Mouse (Mus musculus): ENCODE data around the gene Atxn1. TPM values are rescaled to one million over a fixed set of nuclear protein-coding genes. Genes with fewer than 3 reads are reported as not detected.
A peak's percentile ranks its signal among the peaks of the same experiment; 100 is the strongest.

The Atxn1 gene
- polyA plus RNA-seq, 1 experiment: 34.9 TPM

DNA sequence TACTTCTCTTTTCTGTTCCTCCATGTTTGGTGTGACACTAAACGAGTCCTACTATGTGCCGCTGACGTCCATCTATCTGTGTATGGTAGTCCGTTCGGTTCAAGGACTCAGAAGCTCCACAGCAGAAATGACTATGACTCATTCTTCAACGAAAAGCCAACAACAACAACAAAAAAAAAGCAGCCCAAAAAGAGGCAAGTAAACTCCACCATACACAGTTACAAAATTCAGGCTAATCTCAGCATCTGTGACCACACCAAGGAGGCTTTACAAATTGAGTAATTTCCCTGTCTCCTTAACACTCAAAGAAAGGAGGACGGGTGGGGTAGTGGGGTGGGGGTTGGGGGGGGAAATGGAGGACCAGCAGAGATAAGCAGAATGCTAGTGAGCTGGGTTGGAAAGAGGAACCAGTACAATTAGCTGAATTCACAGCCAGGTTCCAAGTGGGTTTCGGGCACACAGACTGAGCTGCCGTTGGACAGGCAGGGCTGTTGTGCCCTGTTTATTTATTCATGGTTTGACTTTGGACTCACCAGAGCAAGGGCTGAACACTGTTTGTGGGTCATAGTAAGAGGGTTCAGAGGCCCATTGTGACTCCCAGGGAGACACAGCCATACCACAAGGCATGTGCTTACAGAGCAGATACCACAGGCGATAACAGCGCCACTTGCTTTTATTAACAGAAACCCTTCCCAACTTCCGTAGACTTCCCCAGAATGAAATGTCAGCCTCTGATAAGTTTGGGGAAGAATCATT, 61.1 kb downstream of the Atxn1 start:
- Histone ChIP-seq H3K36me3 (ENCODE audit: control insufficient read depth, insufficient read depth, low read length) (no peaks in the 10 kb centered on the region), H3K4me3 (ENCODE audit: low read depth, low read length) (no peak overlapping the region), H3K27me3 (ENCODE audit: control insufficient read depth, insufficient read depth, low read length) (no peaks in the 10 kb centered on the region), H3K27ac (ENCODE audit: insufficient read depth, low read depth, low read length) (peak overlapping the region; percentile 0; the same call in 1 of the 2 replicates), H3K4me1 (ENCODE audit: control insufficient read depth, insufficient read depth, insufficient read length, low read length) (peaks cover 15% of the 10 kb centered on the region)
- WGBS: 27% methylated on average over 12 of the region's 12 CpGs
- TF ChIP-seq CTCF (IDR thresholded peaks at IDR 0.05; ENCODE audit: extremely low read depth, insufficient read length, insufficient replicate concordance, low read depth, low read length): no peak
- TF ChIP-seq POLR2A (IDR thresholded peaks at IDR 0.05; ENCODE audit: low read depth, low read length): no peak

DNA sequence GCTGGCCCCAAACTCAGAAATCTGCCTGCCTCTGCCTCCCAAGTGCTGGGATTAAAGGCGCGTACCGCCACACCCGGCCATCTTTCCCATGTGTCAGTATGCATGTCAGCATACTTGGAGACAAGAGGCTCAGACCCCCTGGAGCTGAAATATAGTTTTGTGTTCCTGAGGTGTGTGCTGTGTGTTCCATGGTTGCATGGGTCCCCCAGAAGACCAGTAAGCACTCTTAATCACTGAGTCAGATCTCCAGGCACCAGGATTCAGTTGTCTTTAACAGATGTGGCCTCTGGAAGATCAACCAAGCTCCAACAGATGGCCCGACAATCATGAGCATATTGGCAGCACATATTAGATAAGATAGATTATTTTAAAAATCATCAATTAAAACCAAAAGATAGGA, 62.4 kb downstream of the Atxn1 start:
- Histone ChIP-seq H3K4me1 (ENCODE audit: control insufficient read depth, insufficient read depth, insufficient read length, low read length) (peaks cover 15% of the 10 kb centered on the region), H3K36me3 (ENCODE audit: control insufficient read depth, insufficient read depth, low read length) (no peaks in the 10 kb centered on the region), H3K27ac (ENCODE audit: insufficient read depth, low read depth, low read length) (no peak overlapping the region), H3K4me3 (ENCODE audit: low read depth, low read length) (no peak overlapping the region), H3K27me3 (ENCODE audit: control insufficient read depth, insufficient read depth, low read length) (no peaks in the 10 kb centered on the region)
- 96% methylated on average over 5 of the region's 5 CpGs for WGBS
- no peak for TF ChIP-seq CTCF (IDR thresholded peaks at IDR 0.05; ENCODE audit: extremely low read depth, insufficient read length, insufficient replicate concordance, low read depth, low read length)
- no peak for TF ChIP-seq POLR2A (IDR thresholded peaks at IDR 0.05; ENCODE audit: low read depth, low read length)

DNA sequence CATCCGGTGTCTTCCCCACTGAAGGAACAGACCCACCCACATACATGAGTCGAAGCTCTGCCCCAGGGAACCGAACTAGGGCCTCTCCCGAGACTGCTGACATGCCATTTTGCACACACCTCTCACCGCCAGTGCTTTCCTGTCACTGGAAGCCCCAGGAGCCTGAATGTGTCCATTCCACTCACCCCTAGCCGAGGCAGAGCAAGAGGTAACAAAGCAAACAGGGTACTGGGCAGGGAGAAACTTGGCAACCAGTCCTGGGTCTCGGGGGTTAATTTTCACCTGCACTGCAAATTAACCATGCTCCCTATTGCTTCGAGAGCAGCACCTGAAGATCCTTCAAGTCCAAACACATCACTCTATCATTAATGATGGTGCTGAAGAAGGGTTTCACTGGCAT, 64.0 kb downstream of the Atxn1 start:
- no peak overlapping the region for H3K4me3 ChIP-seq (ENCODE audit: low read depth, low read length)
- H3K27me3 ChIP-seq (ENCODE audit: control insufficient read depth, insufficient read depth, low read length): no peaks in the 10 kb centered on the region
- TF ChIP-seq CTCF (IDR thresholded peaks at IDR 0.05; ENCODE audit: extremely low read depth, insufficient read length, insufficient replicate concordance, low read depth, low read length) (no peak), POLR2A (IDR thresholded peaks at IDR 0.05; ENCODE audit: low read depth, low read length) (no peak)
- H3K27ac ChIP-seq (ENCODE audit: insufficient read depth, low read depth, low read length): no peak overlapping the region
- H3K36me3 ChIP-seq (ENCODE audit: control insufficient read depth, insufficient read depth, low read length): no peaks in the 10 kb centered on the region
- 82% methylated on average over 8 of the region's 8 CpGs for WGBS
- peaks cover 8% of the 10 kb centered on the region; the same call in 1 of the 2 replicates for H3K4me1 ChIP-seq (ENCODE audit: control insufficient read depth, insufficient read depth, insufficient read length, low read length)

DNA sequence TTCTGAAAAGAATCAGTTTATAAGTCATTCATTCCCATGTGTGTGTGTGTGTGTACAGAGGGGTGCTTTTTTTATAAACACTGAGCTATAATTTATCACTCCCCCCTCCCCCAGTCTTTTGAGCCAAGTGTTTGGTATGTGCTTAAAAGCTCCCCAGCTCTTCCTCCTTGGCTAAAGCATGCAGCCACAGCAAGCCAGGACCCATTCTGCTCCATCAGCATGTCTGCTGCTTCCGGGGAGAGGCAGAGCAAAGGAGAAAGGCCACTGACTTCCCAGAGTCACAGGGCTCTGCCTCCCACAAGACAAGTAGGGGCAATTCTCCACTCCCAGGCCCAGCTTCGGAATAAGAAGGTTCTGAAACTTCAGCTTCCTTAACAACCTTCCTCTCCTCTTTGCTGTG, 67.2 kb downstream of the Atxn1 start:
- Histone ChIP-seq H3K4me1 (ENCODE audit: control insufficient read depth, insufficient read depth, insufficient read length, low read length) (peaks cover 2% of the 10 kb centered on the region; the same call in 1 of the 2 replicates), H3K4me3 (ENCODE audit: low read depth, low read length) (no peak overlapping the region), H3K36me3 (ENCODE audit: control insufficient read depth, insufficient read depth, low read length) (no peaks in the 10 kb centered on the region), H3K27me3 (ENCODE audit: control insufficient read depth, insufficient read depth, low read length) (no peaks in the 10 kb centered on the region), H3K27ac (ENCODE audit: insufficient read depth, low read depth, low read length) (no peak overlapping the region)
- TF ChIP-seq CTCF (IDR thresholded peaks at IDR 0.05; ENCODE audit: extremely low read depth, insufficient read length, insufficient replicate concordance, low read depth, low read length): no peak
- no peak for TF ChIP-seq POLR2A (IDR thresholded peaks at IDR 0.05; ENCODE audit: low read depth, low read length)
- 27% methylated on average over 2 of the region's 2 CpGs for WGBS

DNA sequence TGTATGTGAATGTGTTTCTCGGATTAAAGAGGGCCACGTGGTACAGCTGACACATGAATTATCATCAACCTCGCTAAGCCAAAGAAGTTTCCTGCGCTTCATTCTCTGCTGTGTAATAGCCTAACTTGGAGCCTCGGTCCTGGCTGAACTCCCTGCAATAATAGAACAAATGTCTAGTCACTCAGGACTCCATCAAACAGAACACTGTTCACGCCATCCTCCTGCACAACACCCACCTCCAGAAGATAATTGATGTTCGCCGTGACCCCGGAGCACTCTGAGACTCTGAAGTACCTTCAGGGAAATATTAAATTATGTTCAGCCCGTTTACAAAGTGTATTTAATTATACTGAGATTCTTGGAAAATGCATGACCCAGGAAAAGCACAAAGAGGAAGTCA, 70.0 kb downstream of the Atxn1 start:
- no peaks in the 10 kb centered on the region for H3K27me3 ChIP-seq (ENCODE audit: control insufficient read depth, insufficient read depth, low read length)
- no peak overlapping the region for H3K4me3 ChIP-seq (ENCODE audit: low read depth, low read length)
- 82% methylated on average over 10 of the region's 10 CpGs for WGBS
- no peak for TF ChIP-seq CTCF (IDR thresholded peaks at IDR 0.05; ENCODE audit: extremely low read depth, insufficient read length, insufficient replicate concordance, low read depth, low read length)
- TF ChIP-seq POLR2A (IDR thresholded peaks at IDR 0.05; ENCODE audit: low read depth, low read length): no peak
- no peaks in the 10 kb centered on the region for H3K36me3 ChIP-seq (ENCODE audit: control insufficient read depth, insufficient read depth, low read length)
- H3K4me1 ChIP-seq (ENCODE audit: control insufficient read depth, insufficient read depth, insufficient read length, low read length): peaks cover 2% of the 10 kb centered on the region; the same call in 1 of the 2 replicates
- no peak overlapping the region for H3K27ac ChIP-seq (ENCODE audit: insufficient read depth, low read depth, low read length)

GRCm38 (mm10) chr13:45894234-45894633, 70.6 kb downstream of the Atxn1 start:
- no peaks in the 10 kb centered on the region for H3K36me3 ChIP-seq (ENCODE audit: control insufficient read depth, insufficient read depth, low read length)
- WGBS: 83% methylated on average over 6 of the region's 6 CpGs

GRCm38 (mm10) chr13:45891073-45891472, 73.7 kb downstream of the Atxn1 start:
- 94% methylated on average over 2 of the region's 2 CpGs for WGBS
- Histone ChIP-seq H3K4me3 (ENCODE audit: low read depth, low read length) (no peak overlapping the region), H3K36me3 (ENCODE audit: control insufficient read depth, insufficient read depth, low read length) (no peaks in the 10 kb centered on the region), H3K27me3 (ENCODE audit: control insufficient read depth, insufficient read depth, low read length) (no peaks in the 10 kb centered on the region), H3K27ac (ENCODE audit: insufficient read depth, low read depth, low read length) (no peak overlapping the region), H3K4me1 (ENCODE audit: control insufficient read depth, insufficient read depth, insufficient read length, low read length) (no peaks in the 10 kb centered on the region; the same call in 1 of the 2 replicates)
- TF ChIP-seq CTCF (IDR thresholded peaks at IDR 0.05; ENCODE audit: extremely low read depth, insufficient read length, insufficient replicate concordance, low read depth, low read length) (no peak), POLR2A (IDR thresholded peaks at IDR 0.05; ENCODE audit: low read depth, low read length) (no peak)

More at GRCm38 (mm10) chr13:45894234-45894633, 70.6 kb downstream of the Atxn1 start:
- TF ChIP-seq CTCF (IDR thresholded peaks at IDR 0.05; ENCODE audit: extremely low read depth, insufficient read length, insufficient replicate concordance, low read depth, low read length) (no peak), POLR2A (IDR thresholded peaks at IDR 0.05; ENCODE audit: low read depth, low read length) (no peak)
- Histone ChIP-seq H3K4me1 (ENCODE audit: control insufficient read depth, insufficient read depth, insufficient read length, low read length) (peaks cover 2% of the 10 kb centered on the region; the same call in 1 of the 2 replicates), H3K27me3 (ENCODE audit: control insufficient read depth, insufficient read depth, low read length) (no peaks in the 10 kb centered on the region), H3K4me3 (ENCODE audit: low read depth, low read length) (no peak overlapping the region), H3K27ac (ENCODE audit: insufficient read depth, low read depth, low read length) (no peak overlapping the region)
